Mouse (Mus musculus) megakaryocyte progenitor cell, adult 5-6 weeks (primary cell): ENCODE data around the gene Pds5a. TPM values are rescaled to one million over a fixed set of nuclear protein-coding genes. Genes with fewer than 3 reads are reported as not detected.
A peak's percentile ranks its signal among the peaks of the same experiment; 100 is the strongest.
"Not testable (repeated sequence)": the region's sequence is repeated elsewhere in the genome, so short reads cannot be mapped to it uniquely, and the experiment has no call there.

Experiments used
- ATAC-seq: replicated peaks from 2 replicates; pipeline ENCODE4 v1.8.0; 2016; ENCODE audit warnings: mild to moderate bottlenecking, moderate TSS enrichment, inconsistent platforms; ENCODE audit not compliant: poor library complexity
- total RNA-seq, 2 experiments: library from RNA; stranded (forward) in 1 of 2; stranded (reverse) in 1 of 2; fragments of 157-497, 149-512 nt in 1 of 2; fragments of 200-1000 nt in 1 of 2; gene quantifications; 2 replicates each; pipeline versions ENCODE4 v1.2.3 to v1.2.4; 2015 to 2017

Gene Pds5a
- total RNA-seq, 2 experiments from 2014 or later: 189 to 245 TPM

GRCm38 (mm10) chr5:65697486-65697835 lies 612 bp downstream of the Pds5a start:
- peak; percentile 7; the same call in 1 of the 2 replicates for ATAC-seq

GRCm38 (mm10) chr5:65696821-65697485 lies 1.1 kb downstream of the Pds5a start:
- peak; percentile 63 for ATAC-seq

DNA sequence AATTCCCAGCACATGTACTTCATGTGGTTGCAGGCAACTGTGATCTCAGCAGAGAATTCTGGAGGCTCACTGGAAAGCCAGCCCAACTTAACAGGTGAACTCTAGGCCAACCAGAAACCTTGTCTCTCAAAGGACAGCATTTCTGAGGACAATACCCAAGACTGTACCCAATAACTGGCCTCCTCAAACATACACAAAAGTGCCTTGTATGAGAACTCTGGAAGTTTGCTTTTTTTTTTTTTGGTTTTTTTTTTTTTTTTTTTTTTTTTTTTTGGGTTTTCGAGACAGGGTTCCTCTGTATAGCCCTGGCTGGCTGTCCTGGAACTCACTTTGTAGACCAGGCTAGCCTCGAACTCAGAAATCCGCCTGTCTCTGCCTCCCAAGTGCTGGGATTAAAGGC lies 4.0 kb downstream of the Pds5a start:
- ATAC-seq: not testable (repeated sequence)

DNA sequence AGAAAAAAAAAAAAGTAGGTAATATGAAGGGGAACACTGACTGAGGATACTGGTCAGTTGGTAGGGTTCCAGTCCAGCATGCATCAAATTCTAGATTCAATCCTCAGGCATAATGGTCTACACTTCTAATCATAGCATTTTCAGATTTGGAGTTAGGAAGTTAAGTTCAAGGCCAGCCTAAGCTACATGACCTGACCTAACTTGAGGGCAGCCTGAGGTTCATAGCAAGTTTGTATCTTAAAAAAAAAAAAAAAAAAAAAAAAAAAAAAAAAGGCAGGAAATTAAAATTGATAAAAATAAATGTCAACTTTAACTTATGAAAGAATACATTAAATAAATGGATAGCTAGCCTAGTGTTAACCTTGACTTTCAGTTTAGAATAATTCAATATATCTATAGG lies 5.1 kb downstream of the Pds5a start:
- no peak for ATAC-seq

DNA sequence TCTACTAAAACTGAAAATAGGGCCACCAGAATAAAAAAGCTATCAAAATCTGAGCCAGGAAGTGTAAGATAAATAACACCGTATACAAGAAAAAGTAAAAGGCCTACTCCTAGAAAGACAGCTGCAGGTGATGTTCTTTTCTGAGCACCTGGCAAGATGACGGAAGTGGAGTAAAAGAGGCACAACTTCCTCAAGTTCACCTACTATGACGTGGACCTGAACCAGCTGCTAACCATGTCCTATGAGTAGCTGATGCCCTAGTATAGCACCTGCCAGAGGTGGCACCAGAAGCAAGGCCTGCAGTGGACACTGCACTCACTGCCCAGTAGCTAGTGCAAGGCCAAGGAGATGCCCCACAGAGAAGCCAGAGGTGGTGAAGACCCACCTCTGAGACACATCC lies 9.3 kb downstream of the Pds5a start:
- ATAC-seq: no peak

DNA sequence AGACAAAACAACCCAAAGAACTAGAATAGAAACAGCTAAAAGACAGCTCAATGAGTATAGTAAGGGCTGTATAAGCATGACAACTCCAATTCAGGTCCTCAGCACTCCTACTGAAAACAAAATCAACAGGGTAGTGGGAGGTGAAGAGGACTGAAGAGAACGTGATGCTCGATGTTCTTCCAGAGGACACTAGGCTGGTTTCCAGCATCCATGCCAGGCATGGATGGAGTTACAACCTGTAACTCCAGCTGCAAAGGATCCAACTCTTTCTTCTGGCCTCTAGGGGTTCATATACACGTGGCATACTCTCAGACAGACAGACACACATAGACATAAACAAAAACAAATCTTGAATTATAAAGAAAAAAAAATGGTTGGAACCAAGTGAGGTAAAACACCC lies 11.3 kb downstream of the Pds5a start:
- ATAC-seq: no peak

- no peak for ATAC-seq
Measured at GRCm38 (mm10) chr5:65678826-65679225, 19.2 kb downstream of the Pds5a start.

GRCm38 (mm10) chr5:65672162-65672561 lies 25.9 kb downstream of the Pds5a start:
- ATAC-seq: no peak

- ATAC-seq: no peak
Measured at GRCm38 (mm10) chr5:65667644-65668043, 30.4 kb downstream of the Pds5a start.

- no peak for ATAC-seq
Measured at GRCm38 (mm10) chr5:65665370-65665769, 32.7 kb downstream of the Pds5a start.

DNA sequence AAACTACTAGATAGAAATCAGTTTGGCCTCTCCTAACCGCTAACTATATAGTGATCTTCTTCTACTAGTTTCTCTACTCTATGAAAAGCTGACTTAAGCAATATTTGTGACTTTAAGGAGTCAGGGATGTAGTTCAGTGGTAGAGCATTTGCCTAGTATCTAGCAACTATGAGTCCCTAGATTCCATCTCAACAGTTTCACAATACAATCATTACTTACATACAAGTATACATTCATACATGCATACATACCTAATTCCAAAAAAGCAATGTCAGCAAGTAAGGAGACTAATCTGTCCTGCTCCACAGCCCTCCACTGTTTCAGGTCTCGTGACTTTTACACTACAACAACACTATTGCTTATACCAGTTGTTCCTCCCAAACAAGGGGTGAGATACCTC lies 36.1 kb downstream of the Pds5a start:
- ATAC-seq: no peak

- ATAC-seq: no peak
Measured at GRCm38 (mm10) chr5:65653786-65654185, 44.3 kb downstream of the Pds5a start.

- no peak for ATAC-seq
Measured at GRCm38 (mm10) chr5:65638896-65639295, 59.2 kb downstream of the Pds5a start.

- no peak for ATAC-seq
Measured at GRCm38 (mm10) chr5:65624340-65624739, 73.7 kb downstream of the Pds5a start.

GRCm38 (mm10) chr5:65613152-65613924 lies 84.7 kb downstream of the Pds5a start:
- peak; percentile 20; the same call in 1 of the 2 replicates for ATAC-seq

GRCm38 (mm10) chr5:65610541-65610940 lies 87.5 kb downstream of the Pds5a start:
- no peak for ATAC-seq

DNA sequence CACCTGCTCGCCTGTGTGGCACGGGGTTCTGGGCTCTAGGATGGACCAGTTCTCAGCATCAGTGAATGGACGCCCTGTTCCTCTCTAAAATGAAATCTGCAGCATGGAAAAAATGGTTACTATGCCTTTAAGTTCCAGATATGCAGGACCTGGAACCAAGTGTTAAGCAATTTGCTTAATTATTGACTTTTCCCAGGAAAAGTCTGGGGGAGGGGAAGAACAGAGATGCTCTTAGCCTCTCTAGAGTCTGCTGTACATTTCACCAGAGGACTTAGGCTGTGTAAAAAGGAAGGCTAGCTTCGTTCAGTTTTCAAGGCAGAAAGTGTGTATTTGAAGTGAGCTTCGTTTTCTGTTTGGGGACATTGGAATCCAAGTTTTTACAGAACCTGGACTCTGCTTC lies 88.3 kb downstream of the Pds5a start:
- no peak for ATAC-seq

DNA sequence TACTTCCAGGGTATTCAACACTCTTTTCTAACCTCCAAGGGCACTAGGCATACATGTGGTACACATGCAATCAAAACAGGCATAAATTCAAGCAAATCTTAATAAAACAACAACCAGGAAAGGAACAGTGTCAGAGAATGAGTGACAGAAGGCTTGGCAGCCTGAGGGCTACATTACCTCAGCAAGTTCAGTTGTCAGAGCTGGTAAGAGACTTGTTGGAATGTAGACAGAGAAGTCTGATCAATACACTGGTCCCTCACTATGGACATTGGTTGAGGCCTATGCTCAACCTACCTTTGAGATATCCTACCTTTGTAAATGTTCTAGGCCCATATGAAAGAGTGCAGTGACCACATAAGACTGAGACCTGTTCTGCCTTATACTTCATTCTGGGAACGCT lies 91.3 kb downstream of the Pds5a start:
- ATAC-seq: no peak

GRCm38 (mm10) chr5:65599681-65600080 lies 98.4 kb downstream of the Pds5a start:
- ATAC-seq: no peak

DNA sequence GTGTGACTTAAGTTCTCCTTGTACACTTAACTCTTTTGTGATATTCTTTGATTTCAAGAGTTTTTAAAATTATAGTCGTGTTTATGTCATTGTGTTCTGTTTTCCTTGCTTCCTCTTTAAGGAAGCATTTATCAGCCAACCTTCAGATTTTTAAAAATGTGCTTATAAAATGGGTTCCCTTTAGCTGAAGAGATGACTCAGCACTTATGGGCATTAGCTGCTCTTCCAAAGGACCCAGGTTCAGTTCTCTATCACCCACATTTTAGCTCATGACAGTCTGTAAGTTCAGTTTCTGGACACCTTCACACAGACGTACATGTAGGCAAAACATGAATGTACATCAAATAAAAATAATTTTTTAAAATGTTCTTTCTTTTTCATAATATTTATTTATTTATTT lies 105.7 kb downstream of the Pds5a start:
- no peak for ATAC-seq

GRCm38 (mm10) chr5:65590199-65590598 lies 107.9 kb downstream of the Pds5a start:
- no peak for ATAC-seq

- ATAC-seq: no peak
Measured at GRCm38 (mm10) chr5:65586291-65586690, 111.8 kb downstream of the Pds5a start.

DNA sequence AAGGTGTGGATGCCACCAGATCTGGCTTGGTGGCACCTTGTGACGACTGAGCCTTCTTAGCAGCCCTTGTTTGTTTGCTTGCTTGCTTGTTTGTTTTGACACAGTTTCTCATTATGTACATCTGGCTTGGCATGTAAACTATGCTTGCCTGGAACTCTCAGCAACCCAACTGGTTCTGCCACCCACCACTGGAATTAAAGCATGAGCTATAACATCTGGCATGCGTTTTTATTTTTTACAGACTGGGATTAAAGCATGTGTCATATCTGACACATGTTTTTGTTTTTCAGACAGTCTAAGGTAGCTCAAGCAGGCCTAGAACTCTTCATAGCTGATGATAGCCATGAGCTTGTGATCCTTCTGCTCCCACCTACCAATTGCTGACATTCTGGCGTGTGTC lies 119.5 kb downstream of the Pds5a start:
- no peak for ATAC-seq
